Mouse (Mus musculus) stomach, embryonic 14.5 days (tissue): ENCODE data around the gene Cct2. TPM values are rescaled to one million over a fixed set of nuclear protein-coding genes. Genes with fewer than 3 reads are reported as not detected.
"Not testable (repeated sequence)": the region's sequence is repeated elsewhere in the genome, so short reads cannot be mapped to it uniquely, and the experiment has no call there.

Source experiments
- ATAC-seq: fragments of 200-750 bp; cut with Nextera tagmentation; 2 replicates; pipeline ENCODE4 v1.8.0; 2017; ENCODE audit warnings: low read depth, moderate TSS enrichment; ENCODE audit not compliant: insufficient number of reproducible peaks, insufficient read depth, low FRiP score
- H3K27ac ChIP-seq: fragments of 300-500 bp; sonication (generic); 2 replicates; pipeline ENCODE4 v1.5.1; 2014; ENCODE audit warnings: mild to moderate bottlenecking, low read length, moderate library complexity, mixed read lengths
- H3K27me3 ChIP-seq: fragments of 300-500 bp; sonication (generic); 2 replicates; pipeline ENCODE4 v1.6.1; 2014; ENCODE audit warnings: low read length, control low read depth, mixed read lengths; ENCODE audit not compliant: control insufficient read depth, insufficient read depth
- H3K36me3 ChIP-seq: fragments of 300-500 bp; sonication (generic); 2 replicates; pipeline ENCODE4 v1.6.1; 2014; ENCODE audit warnings: mild to moderate bottlenecking, control low read depth, low read length, moderate library complexity, mixed read lengths; ENCODE audit not compliant: control insufficient read depth, insufficient read depth
- H3K4me1 ChIP-seq: fragments of 300-500 bp; sonication (generic); 2 replicates; pipeline ENCODE4 v1.6.1; 2014; ENCODE audit warnings: low read length, control low read depth, mixed read lengths; ENCODE audit not compliant: control insufficient read depth, insufficient read depth
- H3K4me2 ChIP-seq: fragments of 300-500 bp; sonication (generic); replicated peaks from 2 replicates; pipeline ENCODE4 v1.6.1; 2014; ENCODE audit warnings: low read depth, low read length, control low read depth
- H3K4me3 ChIP-seq: fragments of 300-500 bp; sonication (generic); 2 replicates; pipeline ENCODE4 v1.5.1; 2014; ENCODE audit warnings: low read depth, low read length, control low read depth
- H3K9ac ChIP-seq: fragments of 300-500 bp; sonication (generic); replicated peaks from 2 replicates; pipeline ENCODE4 v1.6.1; 2014; ENCODE audit warnings: low read depth, mild to moderate bottlenecking, control low read depth, low read length, moderate library complexity, mixed read lengths
- H3K9me3 ChIP-seq: fragments of 300-500 bp; sonication (generic); 2 replicates; pipeline ENCODE4 v1.6.1; 2016; ENCODE audit warnings: low read depth, low read length, control low read depth; ENCODE audit not compliant: control insufficient read depth
- WGBS: fragments of 180-500 bp; shearing (Covaris S2); extraction: QIAGEN DNeasy Blood & Tissue Kit; methylation state at CpG from one replicate; pipeline ENCODE4 v1.1.7; 2014; 5-methylcytosine and 5-hydroxymethylcytosine counted together
- polyA plus RNA-seq: library from polyadenylated mRNA; unstranded; fragments of >200 nt; fragmentation: Nextera tagmentation; extraction: Ambion mirVana; gene quantifications from 2 replicates; pipeline ENCODE4 v1.2.1, GENCODE M21; 2014

Gene Cct2
- polyA plus RNA-seq, 1 experiment from 2014 or later: 238 TPM

DNA sequence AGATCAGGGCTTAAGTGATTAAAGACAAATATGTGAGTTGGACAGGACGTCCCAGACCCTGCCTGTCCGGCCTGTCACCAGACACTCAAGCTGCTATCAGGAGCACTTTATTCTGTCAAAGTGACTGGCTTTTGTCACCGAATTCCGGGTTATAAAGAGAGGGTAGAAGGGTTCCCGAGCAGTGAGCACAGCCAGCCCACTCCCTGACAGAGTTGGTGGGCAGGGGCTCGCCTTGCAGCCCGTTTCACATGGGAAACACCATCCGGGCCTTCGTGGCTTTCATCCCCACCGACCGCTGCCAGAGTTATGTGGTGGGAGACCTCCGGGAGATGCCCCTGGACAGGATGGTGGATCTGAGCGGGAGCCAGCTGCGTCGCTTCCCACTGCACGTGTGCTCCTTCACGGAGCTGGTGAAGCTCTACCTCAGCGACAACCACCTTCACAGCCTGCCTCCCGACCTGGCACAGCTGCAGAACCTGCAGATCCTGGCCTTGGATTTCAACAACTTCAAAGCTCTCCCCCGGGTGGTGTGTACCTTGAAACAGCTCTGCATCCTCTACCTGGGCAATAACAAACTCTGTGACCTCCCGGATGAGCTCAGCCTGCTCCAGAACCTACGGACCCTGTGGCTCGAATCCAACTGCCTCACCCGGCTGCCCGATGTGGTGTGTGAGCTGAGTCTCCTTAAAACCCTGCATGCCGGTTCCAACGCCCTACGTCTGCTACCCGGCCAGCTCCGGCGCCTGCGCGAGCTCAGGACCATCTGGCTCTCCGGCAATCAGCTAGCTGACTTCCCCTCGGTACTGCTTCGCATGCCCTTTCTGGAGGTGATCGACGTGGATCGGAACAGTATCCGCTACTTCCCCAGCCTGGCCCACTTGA is 18.2 kb downstream of the Cct2 start, which contains the start of gene Lrrc10:
Gene Lrrc10 (plus strand): TSS at position 167 of the 882 bp plus-strand sequence.
- no peaks in the 10 kb centered on the region for H3K9me3 ChIP-seq
- 42% methylated on average over 40 of the region's 40 CpGs for WGBS
- H3K36me3 ChIP-seq: peaks cover 14% of the 10 kb centered on the region; the same call in 1 of the 2 replicates
- H3K9ac ChIP-seq: no peak within 1 kb of the TSS; the same call in 1 of the 2 replicates
- peak within 1 kb of the TSS; percentile 29 for H3K4me2 ChIP-seq
- no peak within 1 kb of the TSS for H3K4me3 ChIP-seq
- H3K27ac ChIP-seq: no peak within 1 kb of the TSS
- H3K4me1 ChIP-seq: 0 out of 2 replicates have a peak, but pooled peaks cover 5% of the 10 kb centered on the region
- ATAC-seq: no peak; the same call in 1 of the 2 replicates
- H3K27me3 ChIP-seq: no peaks in the 10 kb centered on the region

DNA sequence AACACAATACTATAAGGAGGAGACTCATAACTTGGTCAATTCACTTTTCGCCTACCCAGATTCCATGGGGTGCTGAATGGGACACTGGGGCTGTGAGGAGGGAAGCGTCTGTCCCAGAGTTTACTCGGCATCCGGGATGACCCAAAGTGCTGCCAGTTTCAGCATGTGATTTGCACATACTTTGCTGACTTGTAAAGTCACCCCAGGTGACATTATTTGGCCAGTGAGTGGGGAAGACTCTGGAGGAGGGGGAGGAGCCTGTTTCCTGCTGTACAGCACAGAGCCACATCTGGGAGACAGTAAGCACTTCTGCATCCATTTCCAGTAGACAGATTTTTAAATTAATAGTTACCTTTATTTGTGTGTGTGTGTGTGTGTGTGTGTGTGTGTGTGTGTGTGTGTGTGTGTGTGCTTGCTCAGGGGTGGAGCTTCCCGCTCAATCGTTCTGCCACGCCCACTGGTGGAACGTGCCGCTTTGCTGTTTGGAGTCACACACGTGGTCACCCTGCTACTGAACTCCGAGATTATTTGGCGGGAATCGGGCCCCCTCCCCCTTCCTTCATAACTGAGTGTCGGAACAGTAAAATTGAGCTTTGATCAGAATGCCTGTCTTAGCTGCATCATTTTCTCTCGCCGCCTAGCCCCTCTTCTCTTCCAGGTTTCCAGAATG is 20.0 kb downstream of the Cct2 start:
- not testable (repeated sequence) for H3K4me3 ChIP-seq, H3K36me3 ChIP-seq, H3K27ac ChIP-seq, H3K4me1 ChIP-seq, H3K9ac ChIP-seq, H3K27me3 ChIP-seq, H3K9me3 ChIP-seq, ATAC-seq
- 0 out of 2 replicates have a peak overlapping the region, but pooled peaks have one; percentile 16 for H3K4me2 ChIP-seq
- WGBS: 36% methylated on average over 16 of the region's 16 CpGs

DNA sequence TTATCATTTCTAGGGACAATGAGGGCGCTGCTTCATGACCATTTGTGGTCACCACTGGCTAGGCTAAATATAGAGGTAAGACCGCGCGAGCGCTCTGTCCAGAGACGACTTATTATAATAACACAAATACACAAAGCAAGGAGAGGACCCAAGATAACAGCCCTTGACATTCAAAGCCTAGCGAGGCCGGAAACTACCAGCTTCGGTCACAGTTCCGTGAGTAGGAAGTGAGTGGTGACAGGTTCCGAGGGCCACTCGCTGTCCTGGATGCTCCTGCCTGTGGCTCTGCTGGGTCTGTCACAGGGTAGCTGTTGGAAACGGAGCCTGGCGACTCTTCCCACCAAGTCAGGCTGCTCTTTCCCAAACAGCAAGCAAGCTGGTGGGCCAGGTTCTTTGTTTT is 21.3 kb downstream of the Cct2 start:
- H3K9ac ChIP-seq: no peak overlapping the region
- 79% methylated on average over 14 of the region's 14 CpGs for WGBS
- no peak overlapping the region for H3K4me3 ChIP-seq
- no peak overlapping the region for H3K4me2 ChIP-seq
- no peaks in the 10 kb centered on the region for H3K27me3 ChIP-seq
- H3K36me3 ChIP-seq: no peaks in the 10 kb centered on the region
- no peak for ATAC-seq
- H3K4me1 ChIP-seq: 0 out of 2 replicates have a peak, but pooled peaks cover 5% of the 10 kb centered on the region
- no peaks in the 10 kb centered on the region for H3K9me3 ChIP-seq
- H3K27ac ChIP-seq: no peak overlapping the region

DNA sequence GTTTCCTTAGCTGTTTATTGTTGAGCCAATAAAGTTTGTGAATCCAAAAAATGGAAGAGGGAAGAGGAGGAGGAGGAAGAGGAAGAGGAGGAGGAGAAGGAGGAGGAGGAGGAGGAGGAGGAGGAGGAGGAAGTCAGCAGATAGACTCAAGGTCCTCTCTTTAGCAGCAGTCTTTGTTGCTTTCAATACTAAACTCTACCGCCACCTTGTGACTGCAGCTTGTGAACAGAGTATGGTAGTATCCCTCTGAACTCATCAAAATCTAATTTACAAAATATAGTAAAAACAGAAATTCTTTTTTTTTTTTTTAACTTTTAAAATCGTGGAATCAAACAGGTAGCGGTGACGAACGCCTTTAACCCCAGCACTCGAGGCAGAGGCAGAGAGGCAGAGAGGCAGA is 23.3 kb downstream of the Cct2 start:
- no peaks in the 10 kb centered on the region for H3K9me3 ChIP-seq
- no peaks in the 10 kb centered on the region for H3K4me1 ChIP-seq
- ATAC-seq: no peak
- WGBS: 68% methylated on average over 6 of the region's 6 CpGs
- H3K27ac ChIP-seq: no peak overlapping the region
- H3K4me3 ChIP-seq: no peak overlapping the region
- no peak overlapping the region for H3K4me2 ChIP-seq
- H3K27me3 ChIP-seq: no peaks in the 10 kb centered on the region
- H3K36me3 ChIP-seq: no peaks in the 10 kb centered on the region
- no peak overlapping the region for H3K9ac ChIP-seq

DNA sequence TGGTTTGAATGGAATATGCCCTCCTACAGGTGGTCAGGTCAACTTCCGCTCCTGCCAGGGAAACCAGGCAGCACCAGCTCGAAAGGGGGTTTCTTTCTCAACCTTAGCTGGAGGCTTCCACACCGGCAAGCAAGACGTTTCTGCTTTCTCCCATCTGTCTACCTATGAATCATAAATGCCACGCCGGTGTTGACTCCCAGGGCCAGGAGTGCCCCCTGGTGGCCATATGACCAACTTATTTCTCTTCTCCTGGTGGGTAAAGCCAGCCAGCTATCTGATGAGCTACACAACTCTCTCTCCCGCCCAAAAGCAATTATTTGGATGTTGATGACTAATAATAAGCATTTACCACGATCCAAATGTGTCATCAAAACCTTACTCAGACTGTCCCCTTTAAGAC is 29.8 kb downstream of the Cct2 start:
- H3K9ac ChIP-seq: no peak overlapping the region
- no peaks in the 10 kb centered on the region for H3K4me1 ChIP-seq
- no peak for ATAC-seq
- no peaks in the 10 kb centered on the region for H3K27me3 ChIP-seq
- H3K4me3 ChIP-seq: no peak overlapping the region
- H3K4me2 ChIP-seq: no peak overlapping the region
- no peaks in the 10 kb centered on the region for H3K9me3 ChIP-seq
- 19% methylated on average over 8 of the region's 8 CpGs for WGBS
- H3K36me3 ChIP-seq: no peaks in the 10 kb centered on the region
- no peak overlapping the region for H3K27ac ChIP-seq

DNA sequence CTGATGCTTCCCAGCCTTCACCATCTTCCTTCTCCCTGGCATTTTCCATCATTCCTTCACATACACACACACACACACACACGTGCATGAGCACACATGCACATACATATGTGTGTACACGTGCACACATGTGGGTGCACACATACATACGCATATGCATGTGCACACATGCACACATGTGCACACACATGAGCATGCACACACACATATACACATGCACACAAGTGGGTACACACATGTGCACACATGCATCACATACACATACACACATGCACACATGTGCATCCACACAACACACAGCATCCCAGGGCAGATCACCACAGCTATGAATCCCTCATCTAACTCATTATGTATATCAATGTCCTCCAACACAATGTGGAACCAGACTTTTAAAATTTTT is 32.5 kb downstream of the Cct2 start:
- no peak overlapping the region for H3K9ac ChIP-seq
- no peaks in the 10 kb centered on the region for H3K9me3 ChIP-seq
- no peak overlapping the region for H3K4me3 ChIP-seq
- no peaks in the 10 kb centered on the region for H3K36me3 ChIP-seq
- 95% methylated on average over 3 of the region's 3 CpGs for WGBS
- H3K27me3 ChIP-seq: no peaks in the 10 kb centered on the region
- ATAC-seq: no peak
- no peaks in the 10 kb centered on the region for H3K4me1 ChIP-seq
- no peak overlapping the region for H3K4me2 ChIP-seq
- no peak overlapping the region for H3K27ac ChIP-seq

DNA sequence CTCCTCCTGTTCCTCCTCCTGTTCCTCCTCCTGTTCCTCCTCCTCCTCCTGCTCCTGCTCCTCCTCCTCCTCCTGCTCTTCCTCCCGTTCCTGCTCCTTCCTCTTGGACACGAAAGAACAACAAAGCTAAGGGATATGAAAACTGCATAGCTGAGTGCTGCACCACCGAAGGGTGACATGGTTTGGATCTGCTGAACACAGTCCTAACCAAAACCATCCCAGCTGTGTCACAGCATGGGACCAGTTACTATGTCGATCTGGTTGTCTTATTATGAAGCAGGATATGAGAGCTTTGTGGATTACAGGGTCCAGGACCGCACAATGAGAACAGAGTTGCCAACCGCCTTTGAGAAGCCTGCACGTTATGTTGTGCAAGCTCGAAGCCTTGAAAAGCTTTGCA is 37.4 kb downstream of the Cct2 start:
- WGBS: 82% methylated on average over 8 of the region's 8 CpGs
- Histone ChIP-seq H3K9me3 (no peaks in the 10 kb centered on the region), H3K4me1 (no peaks in the 10 kb centered on the region), H3K4me3 (no peak overlapping the region), H3K4me2 (no peak overlapping the region), H3K27ac (no peak overlapping the region), H3K9ac (no peak overlapping the region), H3K27me3 (0 out of 2 replicates have a peak, but pooled peaks cover 5% of the 10 kb centered on the region), H3K36me3 (no peaks in the 10 kb centered on the region)
- ATAC-seq: no peak

DNA sequence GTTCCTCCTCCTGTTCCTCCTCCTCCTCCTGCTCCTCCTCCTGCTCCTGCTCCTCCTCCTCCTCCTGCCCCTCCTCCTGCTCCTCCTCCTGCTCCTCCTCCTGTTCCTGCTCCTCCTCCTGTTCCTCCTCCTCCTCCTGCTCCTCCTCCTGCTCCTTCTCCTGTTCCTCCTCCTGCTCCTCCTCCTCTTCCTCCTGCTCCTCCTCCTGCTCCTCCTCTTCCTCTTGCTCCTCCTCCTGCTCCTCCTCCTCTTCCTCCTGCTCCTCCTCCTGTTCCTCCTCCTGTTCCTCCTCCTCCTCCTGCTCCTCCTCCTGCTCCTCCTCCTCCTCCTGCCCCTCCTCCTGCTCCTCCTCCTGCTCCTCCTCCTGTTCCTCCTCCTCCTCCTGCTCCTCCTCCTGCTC is 37.8 kb downstream of the Cct2 start:
- H3K27me3 ChIP-seq, ATAC-seq, H3K9me3 ChIP-seq, H3K4me2 ChIP-seq, H3K36me3 ChIP-seq, H3K27ac ChIP-seq, H3K4me1 ChIP-seq, H3K4me3 ChIP-seq, H3K9ac ChIP-seq: not testable (repeated sequence)
